Mouse (Mus musculus) CD4-positive, CD25-positive, alpha-beta regulatory T cell, adult 2 months (primary cell): ENCODE data around the gene Ly6g6c.

Source experiments
- DNase-seq: peaks from one replicate; pipeline ENCODE4 v3.0.0-alpha.2; 2012; ENCODE audit warnings: low read depth, low spot score

Ly6g6c gene

DNA sequence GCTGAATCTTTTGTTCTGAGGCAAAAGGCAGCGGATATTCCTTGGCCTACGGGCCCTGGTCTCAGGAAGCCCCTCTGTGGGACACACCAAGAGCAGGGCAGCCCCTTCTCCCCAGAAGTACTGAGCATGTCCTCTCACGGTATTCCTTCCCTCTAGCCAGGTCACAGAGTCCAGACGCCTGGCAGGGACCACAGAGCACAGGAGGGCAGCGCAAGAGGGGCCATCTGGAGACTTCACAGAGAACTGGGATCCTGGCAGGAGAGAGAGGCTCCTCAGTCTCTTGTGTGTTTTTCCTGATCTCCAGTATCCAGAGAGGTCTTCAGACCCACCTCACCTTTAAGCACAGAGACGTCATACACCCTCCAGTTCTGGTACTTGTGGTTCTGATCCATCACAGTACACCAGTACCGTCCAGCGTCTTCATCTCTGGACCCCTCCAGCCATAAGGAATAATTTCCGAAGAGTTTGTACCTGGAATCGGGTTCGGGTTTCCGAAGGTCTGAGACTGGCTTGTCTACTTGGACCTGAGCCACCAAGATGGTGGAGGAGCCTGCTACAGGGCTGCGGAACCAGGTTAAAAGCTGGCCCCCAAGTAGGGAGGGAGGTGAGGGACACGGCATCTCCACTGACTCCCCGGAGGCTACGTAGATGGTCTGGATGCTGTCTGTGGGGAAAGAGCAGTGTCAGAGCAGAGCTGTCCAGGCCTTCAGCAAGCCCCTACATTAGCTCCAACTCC, 17.8 kb downstream of the Ly6g6c start:
- no peak for DNase-seq

DNA sequence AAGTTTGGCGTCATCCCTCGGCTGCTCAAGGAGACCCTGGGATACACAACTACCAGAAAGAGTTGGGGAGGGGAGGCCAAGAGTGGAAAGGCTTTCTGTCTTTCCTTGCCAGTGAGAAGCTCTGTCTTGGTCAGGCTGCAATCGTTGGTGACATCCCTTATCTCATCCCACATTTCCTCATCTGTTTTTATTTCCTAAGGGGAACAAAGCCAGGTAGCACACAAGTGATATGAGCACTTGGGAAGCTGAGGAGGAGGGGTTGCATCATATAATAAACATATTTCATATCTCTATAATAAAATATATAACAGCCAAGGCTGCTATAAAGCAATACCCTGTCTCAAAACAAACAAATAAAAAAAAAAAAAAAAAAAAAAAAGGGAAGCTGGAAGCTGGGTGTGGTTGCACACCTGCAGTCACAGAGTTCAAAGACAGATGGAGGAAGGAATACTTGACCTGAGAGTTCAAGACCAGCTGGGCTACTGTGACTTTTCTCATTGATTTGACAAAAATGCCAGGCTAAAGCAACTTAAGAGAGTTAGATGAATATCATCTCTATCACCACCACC, 18.8 kb downstream of the Ly6g6c start:
- no peak for DNase-seq

DNA sequence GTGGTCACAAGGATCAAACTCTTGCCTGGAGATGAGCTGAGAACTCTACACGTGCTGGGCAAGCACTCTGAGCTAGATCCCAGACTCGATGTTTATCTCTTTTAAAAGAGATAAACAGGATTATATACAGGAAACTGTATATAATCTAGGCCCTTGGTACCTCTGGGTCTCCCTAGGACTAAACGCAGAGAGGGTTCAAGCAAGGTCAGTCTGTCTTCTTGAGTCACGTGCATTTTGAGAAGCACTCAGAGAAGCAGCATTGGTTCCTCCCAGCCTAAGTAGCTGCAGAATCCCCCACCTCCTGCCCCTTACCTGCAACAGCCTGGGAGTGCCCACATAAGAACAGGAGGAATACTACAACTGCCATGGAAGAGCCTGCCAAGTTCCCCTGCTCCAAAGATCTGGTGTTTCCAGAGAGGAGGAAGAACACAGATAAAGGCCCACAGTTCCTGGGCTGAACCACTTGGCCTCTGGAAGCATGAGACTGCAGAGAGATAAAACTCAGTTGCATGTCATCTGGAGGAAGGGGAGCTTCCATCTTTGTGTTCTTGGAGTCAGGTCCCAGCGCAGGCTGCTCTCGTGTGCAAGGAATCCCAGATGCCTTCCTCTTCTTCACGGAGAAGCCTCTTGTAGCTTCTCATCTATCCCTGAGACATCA, 20.1 kb downstream of the Ly6g6c start, which contains the start of gene Ly6g6f:
Gene Ly6g6f (minus strand): TSS at position 403 of the 658 bp plus-strand sequence.
- DNase-seq = no peak

DNA sequence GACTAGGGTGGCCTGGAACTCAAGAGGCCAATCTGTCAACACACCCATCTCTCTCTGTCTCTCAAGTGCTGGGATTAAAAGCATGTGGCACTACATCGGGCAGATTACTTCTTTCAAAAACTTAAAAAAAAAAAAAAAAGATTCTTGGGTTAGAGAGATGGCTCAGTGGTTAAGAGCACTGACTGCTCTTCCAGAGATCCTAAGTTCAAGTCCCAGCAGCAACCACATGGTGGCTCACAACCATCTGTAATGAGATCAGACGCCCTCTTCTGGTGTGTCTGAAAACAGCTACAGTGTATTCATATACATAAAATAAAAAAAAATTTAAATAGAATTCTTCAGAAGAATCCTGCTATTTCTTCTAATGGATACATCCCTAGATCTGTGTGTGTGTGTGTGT, 23.0 kb downstream of the Ly6g6c start:
- peak; percentile 37 for DNase-seq

DNA sequence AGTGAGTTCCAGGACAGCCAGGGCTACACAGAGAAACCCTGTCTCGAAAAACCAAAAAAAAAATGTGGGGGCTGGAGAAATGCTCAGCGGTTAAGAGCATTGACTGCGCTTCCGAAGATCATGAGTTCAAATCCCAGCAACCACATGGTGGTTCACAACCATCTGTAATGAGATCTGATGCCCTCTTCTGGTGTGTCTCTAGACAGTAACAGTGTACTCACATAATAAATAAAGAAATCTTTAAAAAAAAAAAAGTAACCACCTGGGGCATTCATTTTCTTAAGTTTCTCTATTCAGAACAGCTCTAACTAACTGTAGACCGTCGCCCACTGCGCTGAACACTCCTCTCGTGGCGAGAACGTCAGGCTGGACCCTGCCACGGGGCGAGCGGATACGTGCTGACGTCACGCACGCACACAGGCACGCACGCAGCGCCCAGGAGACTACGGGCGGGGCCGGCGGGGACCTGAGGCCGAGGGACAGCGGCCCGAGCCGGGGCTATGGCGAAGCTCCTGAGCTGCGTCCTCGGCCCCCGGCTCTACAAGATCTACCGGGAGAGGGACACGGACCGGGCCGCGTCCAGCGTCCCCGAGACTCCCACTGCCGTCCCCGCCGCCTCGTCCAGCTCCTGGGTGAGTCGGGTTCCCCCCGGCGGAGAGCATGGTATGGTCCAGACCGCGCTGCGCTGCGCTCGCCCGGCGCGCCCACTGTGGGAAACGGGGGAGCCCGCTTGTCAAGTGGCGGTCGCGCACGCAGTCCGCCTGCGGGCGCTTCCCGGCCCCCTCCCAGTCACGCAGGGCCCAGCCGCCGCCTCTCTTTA, 23.8 kb downstream of the Ly6g6c start, which contains the start of gene Abhd16a:
Gene Abhd16a (plus strand): TSS at position 439 of the 820 bp plus-strand sequence.
- DNase-seq = peak; percentile 96

DNA sequence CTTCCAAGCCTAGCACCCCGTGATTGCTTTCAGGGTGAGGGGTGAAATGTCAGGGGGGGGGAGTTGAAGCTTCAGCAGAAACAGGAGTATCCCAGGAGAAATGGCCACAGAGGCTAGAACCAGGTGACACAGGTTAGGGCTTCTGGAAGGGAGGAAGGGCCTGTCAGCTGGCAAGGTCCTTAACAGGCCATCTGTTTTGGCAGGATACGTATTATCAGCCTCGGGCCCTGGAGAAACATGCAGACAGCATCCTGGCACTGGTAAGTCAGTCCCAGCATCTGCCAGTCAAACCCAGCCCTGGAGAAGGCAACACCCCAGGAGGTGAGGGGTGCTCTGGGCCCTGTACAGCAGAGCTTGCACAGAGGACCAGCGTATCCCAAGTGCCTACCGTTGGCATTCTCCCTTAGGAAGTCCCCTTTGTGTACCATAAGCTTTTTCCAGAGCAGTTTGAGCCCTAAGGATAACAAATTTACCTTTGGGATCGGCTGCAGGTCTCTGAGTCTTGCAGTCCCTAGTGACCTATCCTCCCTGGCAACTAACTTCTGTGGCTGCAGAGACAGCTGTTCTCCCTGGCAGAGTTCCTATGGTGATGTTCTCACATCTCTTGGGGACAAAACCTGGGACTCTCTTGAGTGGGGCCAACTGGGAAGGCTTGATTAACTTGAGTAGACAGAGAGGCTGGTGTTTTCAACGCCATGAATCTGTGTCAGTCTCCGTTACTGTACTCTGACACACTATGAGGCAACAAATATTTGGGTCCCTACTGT, 25.2 kb downstream of the Ly6g6c start:
- no peak for DNase-seq

DNA sequence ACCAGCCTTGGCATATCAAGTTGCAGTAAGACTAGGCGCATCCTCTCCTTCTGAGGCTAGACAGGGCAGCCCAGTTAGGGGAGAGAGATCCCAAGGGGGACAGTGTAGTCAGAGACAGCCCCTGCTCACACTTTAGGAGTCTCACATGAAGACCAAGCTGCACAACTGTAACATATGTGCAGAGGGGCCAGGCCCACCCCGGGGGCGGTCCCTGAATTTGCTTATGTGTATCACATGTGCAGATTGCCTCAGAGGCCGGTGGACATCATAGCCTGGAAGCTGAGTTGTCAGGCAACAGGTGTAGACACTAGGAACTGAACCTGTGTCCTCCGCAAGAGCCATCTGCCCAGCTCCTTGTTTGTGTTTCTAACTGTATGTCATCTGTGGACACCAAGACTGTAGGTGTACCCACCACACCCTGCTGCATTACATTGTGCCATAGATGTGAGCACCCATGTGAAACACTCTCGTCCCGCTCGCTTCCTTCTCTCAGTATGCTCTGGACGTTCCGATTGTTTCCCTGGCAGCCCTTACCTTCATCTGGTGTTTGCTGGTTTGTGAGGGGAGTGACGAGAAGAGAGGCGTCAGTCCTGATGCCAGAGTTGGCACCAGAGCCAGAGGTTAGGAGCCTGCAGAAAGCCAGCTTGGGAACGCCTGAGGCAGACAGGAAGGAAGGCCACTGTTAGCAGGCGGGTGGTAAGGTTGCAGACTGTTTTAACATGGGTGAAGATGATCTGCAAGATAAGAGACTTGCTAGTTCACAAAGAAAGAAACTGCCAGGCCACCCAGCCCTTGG, 27.4 kb downstream of the Ly6g6c start:
- DNase-seq = no peak

DNA sequence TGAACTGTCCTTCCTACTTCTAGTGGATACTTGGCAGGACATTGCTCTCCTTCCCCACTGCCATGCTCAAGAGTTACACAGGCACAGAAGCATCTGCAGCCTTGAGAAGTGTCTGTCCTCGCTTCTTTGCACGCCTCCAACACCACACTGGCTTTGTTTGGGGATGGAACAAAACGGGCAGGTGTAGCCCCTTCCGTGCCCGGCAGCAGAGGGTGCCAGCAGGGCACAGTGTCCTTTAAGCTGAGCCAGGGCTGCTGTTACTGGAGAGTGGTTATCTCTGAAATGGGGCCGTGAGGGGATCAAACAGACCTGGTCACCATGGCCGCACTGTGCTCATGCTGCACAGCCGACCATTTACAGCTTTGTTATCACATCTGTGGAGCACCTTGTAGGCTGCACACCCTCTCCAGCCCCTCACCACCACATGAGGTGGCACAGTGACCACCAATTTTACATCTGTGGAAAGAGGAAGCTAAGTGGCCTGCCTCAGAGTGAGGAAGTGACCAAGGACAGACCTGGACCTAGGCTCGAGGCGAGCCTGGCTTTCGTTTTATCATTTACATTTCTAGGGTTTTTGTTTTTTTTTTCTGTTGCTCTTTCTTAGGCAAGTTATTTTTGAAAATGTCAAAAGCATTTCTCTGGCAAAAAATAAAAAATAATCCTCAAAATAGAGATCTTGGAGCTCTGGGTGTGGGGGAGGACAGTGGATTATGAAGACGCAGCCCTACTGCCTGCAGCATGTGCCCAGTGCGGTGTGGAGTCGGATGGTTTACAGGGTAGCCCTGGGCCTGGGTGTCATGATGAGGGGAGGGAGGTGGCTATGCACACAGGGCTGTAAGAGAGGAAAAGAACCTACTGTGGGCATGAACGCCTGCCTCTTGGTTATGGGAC, 29.5 kb downstream of the Ly6g6c start:
- DNase-seq = no peak

DNA sequence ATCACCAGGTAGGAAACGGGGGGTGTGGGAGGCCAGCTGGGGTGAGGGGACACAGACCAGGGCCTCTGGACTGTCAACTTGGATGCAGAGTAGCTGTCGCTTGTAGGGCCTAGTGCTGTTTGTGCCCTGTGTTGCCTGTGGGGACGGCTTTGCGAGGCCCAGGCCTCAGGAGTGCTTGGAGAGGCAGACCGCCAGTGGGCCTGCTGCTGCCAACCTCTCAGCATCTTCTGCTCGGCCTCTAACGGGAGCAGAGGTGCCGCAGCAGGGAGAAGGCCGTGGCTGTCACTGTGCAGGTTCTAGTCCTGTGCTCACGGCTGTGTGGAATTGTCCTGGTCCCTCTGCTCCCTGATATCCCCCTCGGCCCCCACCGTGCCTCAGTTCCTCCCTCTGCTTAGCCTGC, 31.4 kb downstream of the Ly6g6c start:
- no peak for DNase-seq

DNA sequence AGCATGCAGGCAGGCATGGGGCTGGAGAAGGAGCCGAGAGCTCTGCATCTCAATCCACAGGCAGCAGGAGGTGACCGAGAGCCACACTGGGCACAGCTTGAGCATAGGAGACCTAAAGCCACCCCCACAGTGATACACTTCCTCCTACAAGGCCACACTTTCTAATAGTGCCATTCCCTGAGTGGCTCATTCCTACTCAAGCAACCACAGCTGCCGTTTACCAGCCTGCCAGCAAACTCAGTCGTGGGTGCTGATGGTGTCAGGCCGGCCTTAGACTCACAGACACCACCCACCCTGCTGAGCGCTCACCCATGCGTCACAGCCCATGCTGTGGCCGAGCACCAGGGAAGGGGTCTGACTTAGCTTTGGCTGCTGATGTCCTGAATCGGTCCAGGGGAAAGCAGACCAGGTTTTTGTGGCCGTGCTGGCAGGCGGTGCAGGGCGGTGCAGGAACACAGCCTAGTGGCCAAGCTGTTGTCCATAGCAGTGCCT, 32.0 kb downstream of the Ly6g6c start:
- no peak for DNase-seq

DNA sequence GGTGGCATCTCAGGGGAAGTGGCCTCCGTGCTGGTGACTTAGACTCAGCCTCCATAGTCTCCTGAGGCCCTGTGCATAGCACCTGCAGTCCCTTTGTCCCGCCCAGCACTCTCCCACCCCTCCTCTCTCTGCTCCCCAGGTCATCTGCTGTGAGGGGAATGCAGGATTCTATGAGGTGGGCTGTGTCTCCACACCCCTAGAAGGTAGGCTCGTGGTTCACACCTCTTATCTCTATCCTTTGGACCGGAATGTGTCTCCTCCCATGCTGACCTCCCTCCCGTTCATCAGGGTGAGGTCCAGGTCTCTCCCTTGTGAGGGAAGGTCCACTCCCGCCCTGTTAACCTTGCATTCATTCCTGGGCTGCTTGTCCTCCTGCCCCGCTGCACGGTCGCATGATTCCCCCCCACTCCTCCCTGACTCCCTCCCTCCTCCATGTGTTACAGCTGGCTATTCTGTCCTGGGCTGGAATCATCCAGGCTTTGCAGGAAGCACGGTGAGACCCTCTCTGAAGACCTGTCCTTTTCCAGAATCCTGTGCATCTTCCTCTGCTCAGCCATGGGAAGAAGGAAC, 35.1 kb downstream of the Ly6g6c start:
- DNase-seq = no peak

DNA sequence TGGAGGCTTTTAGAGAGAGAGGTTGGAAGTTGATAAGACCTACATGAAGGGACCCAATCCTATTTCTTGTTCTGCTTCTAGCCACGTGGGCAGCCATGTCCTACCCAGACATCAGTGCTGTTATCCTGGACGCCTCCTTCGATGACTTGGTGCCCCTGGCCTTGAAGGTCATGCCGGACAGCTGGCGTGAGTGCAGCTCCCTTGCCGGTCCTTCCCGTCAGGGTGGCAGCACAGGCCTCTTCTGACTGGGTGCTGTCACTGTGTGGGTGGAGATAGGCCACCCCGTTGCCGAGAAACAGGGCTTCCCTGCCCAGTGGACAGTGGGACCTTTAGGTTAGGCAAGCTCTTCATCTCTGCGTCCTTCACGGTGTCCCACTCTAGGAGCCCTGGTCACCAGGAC, 36.0 kb downstream of the Ly6g6c start:
- no peak for DNase-seq

DNA sequence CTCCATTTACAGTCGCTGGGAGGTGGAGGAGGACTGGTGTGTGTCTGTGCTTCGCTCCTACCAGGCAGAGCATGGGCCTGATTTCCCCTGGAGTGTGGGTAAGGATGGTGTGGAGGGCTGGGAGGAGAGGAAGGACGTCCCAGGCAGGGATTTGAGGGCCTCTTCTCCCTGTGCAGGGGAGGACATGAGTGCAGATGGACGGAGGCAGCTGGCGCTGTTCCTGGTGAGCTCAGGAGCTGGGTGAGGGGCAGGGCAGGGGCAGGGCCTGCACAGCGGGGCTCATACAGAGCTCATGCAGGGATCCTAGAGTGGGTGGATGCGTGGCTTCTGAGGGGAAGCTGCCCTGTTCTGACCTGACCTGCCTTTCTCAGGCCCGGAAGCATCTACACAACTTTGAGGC, 37.1 kb downstream of the Ly6g6c start:
- DNase-seq = no peak

DNA sequence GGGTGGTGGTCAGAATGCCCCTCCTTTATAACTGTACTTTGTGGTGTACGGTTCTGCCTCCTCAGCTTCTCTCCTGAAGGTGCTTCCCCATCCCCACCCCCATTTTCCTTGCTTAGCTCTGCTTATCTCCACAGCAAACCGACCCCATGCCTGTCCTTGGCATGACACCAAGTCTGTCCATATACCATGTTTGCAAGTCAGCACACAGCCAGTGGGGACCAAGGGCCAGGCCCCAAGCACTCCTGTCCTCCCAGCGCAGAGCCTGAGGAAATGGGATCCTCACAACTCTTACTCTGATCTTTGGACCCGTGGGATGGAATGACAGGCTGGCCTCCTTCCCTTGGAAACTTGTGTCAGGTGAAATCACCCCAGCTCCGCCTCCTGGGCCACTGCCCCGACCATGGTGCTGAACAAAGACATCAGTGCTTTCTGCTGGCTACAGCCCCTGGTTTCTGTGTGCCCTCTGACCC, 38.1 kb downstream of the Ly6g6c start:
- DNase-seq = no peak

DNA sequence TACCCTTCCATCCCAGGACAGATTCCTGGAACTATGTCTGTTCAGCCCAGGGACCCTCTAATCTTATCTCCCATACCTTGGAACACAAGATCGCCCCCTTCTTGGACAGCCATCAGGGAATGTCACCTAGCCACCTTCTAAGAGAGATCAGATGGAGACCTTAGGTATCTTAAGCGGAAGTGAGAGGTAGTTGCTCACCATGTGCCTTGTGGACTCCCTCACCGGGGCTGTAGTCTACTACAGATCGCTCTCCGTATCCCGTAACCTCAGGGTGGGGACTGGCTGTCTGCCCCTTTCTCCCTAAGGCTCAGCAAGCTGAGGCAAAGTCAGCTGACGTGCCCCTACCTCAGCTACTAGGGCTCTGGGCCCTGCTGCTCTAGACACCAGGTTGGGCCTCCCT, 38.9 kb downstream of the Ly6g6c start:
- DNase-seq = no peak

DNA sequence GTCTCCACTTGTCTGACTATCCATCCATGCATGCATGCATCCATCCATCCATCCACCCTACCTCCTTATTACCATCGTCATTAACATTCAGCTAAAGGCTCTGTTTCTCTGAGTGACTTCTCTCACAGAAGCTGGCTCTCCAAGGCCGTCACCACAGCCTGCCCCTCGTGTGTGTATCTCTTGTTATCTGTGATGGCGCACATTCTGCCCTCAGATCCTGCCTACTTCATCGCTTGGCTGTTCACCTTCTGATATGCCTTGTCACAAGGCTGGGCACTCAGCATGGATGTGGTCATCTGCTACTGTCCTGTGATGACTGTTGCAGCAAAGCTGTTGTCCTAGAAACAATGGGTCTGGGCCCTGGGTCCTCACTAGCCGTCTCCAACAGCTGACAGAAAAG, 39.6 kb downstream of the Ly6g6c start:
- DNase-seq = no peak

DNA sequence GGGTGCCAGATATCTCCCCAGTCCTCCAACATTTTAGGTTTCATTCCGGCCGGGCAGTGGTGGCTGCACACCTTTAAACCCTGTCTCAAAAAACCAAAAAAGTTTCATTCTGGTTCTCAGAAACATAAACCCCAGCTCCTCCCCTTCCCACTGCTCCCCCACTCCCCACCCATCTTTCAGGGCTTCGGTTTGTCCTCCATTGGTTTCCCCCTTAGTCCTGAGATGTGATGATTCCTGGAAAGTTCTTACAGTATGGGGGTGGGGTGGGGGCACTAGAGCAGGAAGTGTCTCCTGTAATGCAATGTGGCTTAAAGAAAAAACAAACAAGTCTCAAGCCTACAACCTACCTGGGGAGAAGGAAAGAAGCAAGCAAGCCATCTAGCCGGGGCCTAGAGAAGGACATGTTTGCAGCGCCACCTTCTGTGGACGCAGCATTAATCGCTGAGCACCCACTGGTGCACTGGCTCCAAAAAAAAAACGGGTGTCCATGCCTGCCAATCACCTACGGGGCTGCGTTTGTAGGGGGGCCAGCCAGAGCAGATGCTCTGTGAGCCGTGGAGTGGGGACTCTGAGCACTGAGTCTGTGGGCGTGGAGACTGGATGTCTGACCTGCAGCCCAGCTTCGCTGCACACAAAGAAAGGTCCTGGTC, 40.7 kb downstream of the Ly6g6c start:
- peak; percentile 63 for DNase-seq

DNA sequence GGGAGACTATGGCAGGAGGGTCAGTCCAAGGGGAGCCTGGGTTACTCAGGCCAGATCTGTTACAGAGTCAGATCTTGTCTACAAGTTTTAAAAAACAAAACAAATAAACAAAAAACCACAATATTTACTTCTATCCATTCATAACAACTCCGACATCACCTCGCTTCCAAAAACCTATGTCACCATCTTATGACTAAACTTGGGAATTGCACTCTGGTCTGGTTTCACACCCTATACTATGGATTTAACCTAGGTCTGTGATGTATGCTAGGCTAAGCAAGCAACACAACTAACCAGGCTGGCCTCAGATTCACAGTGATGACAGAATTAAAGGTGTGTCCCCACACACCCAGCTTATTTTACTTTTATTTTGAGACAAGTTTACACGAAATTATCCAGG, 41.3 kb downstream of the Ly6g6c start:
- DNase-seq = no peak
